ENCODE assay signal across 30 mouse cellular contexts in the genomic region with DNA sequence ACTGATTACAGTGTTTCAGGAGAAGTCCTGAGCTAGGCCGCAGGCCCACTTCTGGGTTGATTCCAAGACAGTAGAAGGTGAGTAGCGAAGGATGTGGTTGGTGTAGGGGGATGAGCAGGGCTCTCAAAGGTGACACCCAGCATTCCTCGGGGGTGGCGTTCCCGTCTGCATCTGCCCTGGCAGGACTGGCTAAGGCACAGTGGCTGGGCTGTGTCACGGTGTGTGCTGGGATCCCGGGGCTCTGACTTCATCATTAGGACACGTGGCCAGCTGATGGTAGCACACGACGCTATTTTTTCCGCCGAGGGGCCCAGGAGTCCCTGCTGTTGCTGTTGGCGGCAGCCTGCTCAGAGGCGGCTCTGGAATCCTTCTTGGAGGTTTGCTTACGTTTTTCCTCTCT. TPM values are rescaled to one million over a fixed set of nuclear protein-coding genes. Genes with fewer than 3 reads are reported as not detected.
DNase-seq lines count a peak whose midpoint lies in the region; ATAC-seq and TF ChIP-seq lines count a peak whose summit lies in the region.
"Had no signal": no experiment of that assay in that cellular context is flagged by ENCODE, and none has a peak within 500 bp of the region (broad histone marks: within the 10 kb centered on the region; RNA-seq: fewer than 3 reads in every experiment).

No protein-coding gene starts in this region.

- peaks cover 14% of the 10 kb centered on the region for H3K4me1 ChIP-seq in heart, embryonic 13.5 days
- H3K4me1 ChIP-seq in heart, embryonic 11.5 days (ENCODE audit: control insufficient read depth, insufficient read depth, low read length), result peaks cover 8% of the 10 kb centered on the region
- H3K4me1 ChIP-seq in lung, postnatal 0 days (ENCODE audit: insufficient read depth, low read depth, low read length), result no peaks in the 10 kb centered on the region; the same call in 1 of the 2 replicates
- peaks cover 8% of the 10 kb centered on the region for H3K4me1 ChIP-seq in brown adipose tissue, adult 24 weeks (ENCODE audit: control insufficient read depth, insufficient read depth, insufficient read length, low read length)
- peaks cover 17% of the 10 kb centered on the region for H3K4me1 ChIP-seq in midbrain, embryonic 13.5 days (replicated peaks)

- H3K4me3 ChIP-seq in gastrocnemius, adult 2 months, result no peak overlapping the region
- no peak overlapping the region for H3K4me3 ChIP-seq in heart, embryonic 13.5 days
- H3K4me3 ChIP-seq in heart, embryonic 11.5 days (ENCODE audit: low read depth, low read length), result no peak overlapping the region
- no peak overlapping the region for H3K4me3 ChIP-seq in lung, postnatal 0 days (ENCODE audit: low read depth, low read length)
- H3K4me3 ChIP-seq in brown adipose tissue, adult 24 weeks (ENCODE audit: insufficient read depth, low read depth, low read length), result no peak overlapping the region
- no peak overlapping the region for H3K4me3 ChIP-seq in midbrain, embryonic 13.5 days (replicated peaks)
- H3K4me3 ChIP-seq: embryonic facial prominence, embryonic 15.5 days; erythroblast, embryonic 14.5 days; forebrain, embryonic 10.5 days; hindbrain, embryonic 10.5 days; intestine, embryonic 15.5 days had no signal

- no peaks in the 10 kb centered on the region for H3K9me3 ChIP-seq in heart, embryonic 13.5 days
- H3K9me3 ChIP-seq in heart, embryonic 11.5 days (replicated peaks; ENCODE audit: control insufficient read depth, low read length), result no peaks in the 10 kb centered on the region
- H3K9me3 ChIP-seq in lung, postnatal 0 days (ENCODE audit: low read length), result no peaks in the 10 kb centered on the region
- H3K9me3 ChIP-seq in midbrain, embryonic 13.5 days, result no peaks in the 10 kb centered on the region
- H3K9me3 ChIP-seq: embryonic facial prominence, embryonic 15.5 days; forebrain, embryonic 10.5 days; G1E; hindbrain, embryonic 10.5 days; intestine, embryonic 15.5 days had no signal

- peak overlapping the region; percentile 74; the same call in 1 of the 2 replicates for H3K27ac ChIP-seq in gastrocnemius, adult 2 months
- H3K27ac ChIP-seq in heart, embryonic 13.5 days (replicated peaks), result peak overlapping the region; percentile 50; the same call in 1 of the 2 replicates
- H3K27ac ChIP-seq in heart, embryonic 11.5 days (ENCODE audit: low read depth, low read length), result no peak overlapping the region
- peak overlapping the region; percentile 43; the same call in 1 of the 2 replicates for H3K27ac ChIP-seq in lung, postnatal 0 days (ENCODE audit: low read length)
- H3K27ac ChIP-seq in brown adipose tissue, adult 24 weeks (replicated peaks; ENCODE audit: low read depth, low read length), result peak overlapping the region; percentile 59
- no peak overlapping the region for H3K27ac ChIP-seq in midbrain, embryonic 13.5 days
- H3K27ac ChIP-seq: embryonic facial prominence, embryonic 15.5 days; forebrain, embryonic 10.5 days; hindbrain, embryonic 10.5 days; hindbrain, embryonic 14.5 days; intestine, embryonic 15.5 days had no signal

- no peak overlapping the region; the same call in 1 of the 2 replicates for H3K9ac ChIP-seq in heart, embryonic 13.5 days
- no peak overlapping the region for H3K9ac ChIP-seq in heart, embryonic 11.5 days (ENCODE audit: low read depth, low read length)
- no peak overlapping the region for H3K9ac ChIP-seq in lung, postnatal 0 days (replicated peaks; ENCODE audit: low read depth)
- no peak overlapping the region for H3K9ac ChIP-seq in midbrain, embryonic 13.5 days (replicated peaks)
- H3K9ac ChIP-seq: embryonic facial prominence, embryonic 15.5 days; hindbrain, embryonic 14.5 days; intestine, embryonic 15.5 days had no signal

- TF ChIP-seq CTCF in gastrocnemius, adult 2 months (IDR thresholded peaks at IDR 0.05), result no peak
- TF ChIP-seq CTCF in lung, postnatal 0 days (IDR thresholded peaks at IDR 0.05), result no peak

- no peaks in the 10 kb centered on the region for H3K27me3 ChIP-seq in heart, embryonic 13.5 days (replicated peaks)
- no peaks in the 10 kb centered on the region for H3K27me3 ChIP-seq in heart, embryonic 11.5 days (ENCODE audit: control insufficient read depth, insufficient read depth, low read length)
- no peaks in the 10 kb centered on the region for H3K27me3 ChIP-seq in lung, postnatal 0 days (replicated peaks; ENCODE audit: insufficient read depth, low read length)
- H3K27me3 ChIP-seq in midbrain, embryonic 13.5 days, result no peaks in the 10 kb centered on the region
- H3K27me3 ChIP-seq: embryonic facial prominence, embryonic 15.5 days; intestine, embryonic 15.5 days had no signal

- 71% methylated on average over 15 of the region's 15 CpGs for WGBS in heart, embryonic 13.5 days
- WGBS in heart, embryonic 11.5 days (ENCODE audit: insufficient replicate concordance), result 81% methylated on average over 15 of the region's 15 CpGs
- WGBS in lung, postnatal 0 days, result 86% methylated on average over 15 of the region's 15 CpGs
- 90% methylated on average over 15 of the region's 15 CpGs for WGBS in midbrain, embryonic 13.5 days

- intact Hi-C loops in gastrocnemius, adult 2 months (cut with DNase I), result loop anchor here (10.0 kb wide), 1 partner anchor 183 kb away; no protein-coding TSS in a partner anchor

- DNase-seq in gastrocnemius, adult 2 months, result no peak
- DNase-seq in gastrocnemius, postnatal 25 days, result no peak
- DNase-seq in lung, postnatal 0 days (ENCODE audit: low spot score), result no peak
- DNase-seq in lung, postnatal 4 days, result no peak
- DNase-seq: adrenal gland, adult 8-10 months; adrenal gland, postnatal 36 days; cerebellum, adult 11 months; cerebellum, adult 8-10 months; cerebellum, postnatal 14 days; embryo, embryonic 11 days; gastrocnemius, postnatal 14 days; kidney, adult 18-20 months had no signal

- H3K4me2 ChIP-seq in heart, embryonic 13.5 days, result no peak overlapping the region
- no peak overlapping the region for H3K4me2 ChIP-seq in heart, embryonic 11.5 days
- no peak overlapping the region for H3K4me2 ChIP-seq in lung, postnatal 0 days (replicated peaks; ENCODE audit: low read depth, low read length)
- no peak overlapping the region for H3K4me2 ChIP-seq in midbrain, embryonic 13.5 days (replicated peaks)
- H3K4me2 ChIP-seq: embryonic facial prominence, embryonic 15.5 days; hindbrain, embryonic 14.5 days; intestine, embryonic 15.5 days had no signal

- peaks cover 47% of the 10 kb centered on the region for H3K36me3 ChIP-seq in heart, embryonic 13.5 days
- H3K36me3 ChIP-seq in heart, embryonic 11.5 days (ENCODE audit: control insufficient read depth, insufficient read depth, low read length), result peaks cover 21% of the 10 kb centered on the region
- H3K36me3 ChIP-seq in lung, postnatal 0 days (ENCODE audit: insufficient read depth, low read length), result peaks cover 16% of the 10 kb centered on the region
- peaks cover 42% of the 10 kb centered on the region for H3K36me3 ChIP-seq in midbrain, embryonic 13.5 days

- ATAC-seq in heart, embryonic 13.5 days (ENCODE audit: extremely low read depth, insufficient number of reproducible peaks, low FRiP score, low TSS enrichment), result no peak
- ATAC-seq in heart, embryonic 11.5 days (replicated peaks; ENCODE audit: insufficient number of reproducible peaks, low FRiP score, low TSS enrichment), result no peak
- ATAC-seq in lung, postnatal 0 days, result no peak
- ATAC-seq in midbrain, embryonic 13.5 days, result no peak
- ATAC-seq: forebrain, embryonic 16.5 days; intestine, embryonic 15.5 days had no signal

- TF ChIP-seq EP300 in lung, postnatal 0 days (IDR thresholded peaks at IDR 0.05), result no peak

RNA-seq across cellular contexts. Expression of a gene that starts 4.2 kb away (rescaled TPM):
- total RNA-seq in gastrocnemius, adult 2 months (2021), result 10 to 100 TPM; 12.7 to 16.1 TPM
- total RNA-seq in gastrocnemius, postnatal 25 days (2021), result 10 to 100 TPM in 1 of 2 experiments, 1 to 10 TPM in 1; 9.9 to 13.6 TPM
- polyA plus RNA-seq in heart, embryonic 13.5 days (2015; fragmentation: Nextera tagmentation; extraction: Ambion mirVana), result 43.8 and 46.2 TPM in 2 replicates
- 29.7 and 37.3 TPM in 2 replicates for polyA plus RNA-seq in heart, embryonic 11.5 days (2014; fragmentation: Nextera tagmentation; extraction: Ambion mirVana)
- polyA plus RNA-seq in lung, postnatal 0 days (2015; fragmentation: Nextera tagmentation; extraction: Ambion mirVana), result 44.8 and 48.1 TPM in 2 replicates
- 10.6 and 12.7 TPM in 2 replicates for polyA plus RNA-seq in brown adipose tissue, adult 24 weeks (2012; ENCODE audit: insufficient read depth, insufficient read length, missing spikeins)
- 32.1 and 36.4 TPM in 2 replicates for polyA plus RNA-seq in midbrain, embryonic 13.5 days (2015; fragmentation: Nextera tagmentation; extraction: Ambion mirVana)

RNA-seq across cellular contexts. Expression of a gene that starts 4.2 kb away (rescaled TPM):
- 10 to 100 TPM; 40.9 to 41.4 TPM for total RNA-seq in gastrocnemius, adult 2 months (2021)
- 10 to 100 TPM; 35.1 to 37.0 TPM for total RNA-seq in gastrocnemius, postnatal 25 days (2021)
- polyA plus RNA-seq in heart, embryonic 13.5 days (2015; fragmentation: Nextera tagmentation; extraction: Ambion mirVana), result 94.1 and 109 TPM in 2 replicates
- polyA plus RNA-seq in heart, embryonic 11.5 days (2014; fragmentation: Nextera tagmentation; extraction: Ambion mirVana), result 107 and 109 TPM in 2 replicates
- 73.7 and 80.7 TPM in 2 replicates for polyA plus RNA-seq in lung, postnatal 0 days (2015; fragmentation: Nextera tagmentation; extraction: Ambion mirVana)
- polyA plus RNA-seq in brown adipose tissue, adult 24 weeks (2012; ENCODE audit: insufficient read depth, insufficient read length, missing spikeins), result 59.3 and 60.2 TPM in 2 replicates
- 121 and 130 TPM in 2 replicates for polyA plus RNA-seq in midbrain, embryonic 13.5 days (2015; fragmentation: Nextera tagmentation; extraction: Ambion mirVana)

RNA-seq across cellular contexts. Expression of a gene that starts 17.1 kb away (rescaled TPM):
- total RNA-seq in gastrocnemius, adult 2 months (2021), result not detected
- total RNA-seq in gastrocnemius, postnatal 25 days (2021), result not detected
- 0.34 TPM in 1 of 2 replicates, not detected in the other for polyA plus RNA-seq in heart, embryonic 13.5 days (2015; fragmentation: Nextera tagmentation; extraction: Ambion mirVana)
- polyA plus RNA-seq in heart, embryonic 11.5 days (2014; fragmentation: Nextera tagmentation; extraction: Ambion mirVana), result not detected in 2 replicates
- polyA plus RNA-seq in lung, postnatal 0 days (2015; fragmentation: Nextera tagmentation; extraction: Ambion mirVana), result not detected in 2 replicates
- not detected in 2 replicates for polyA plus RNA-seq in brown adipose tissue, adult 24 weeks (2012; ENCODE audit: insufficient read depth, insufficient read length, missing spikeins)
- not detected in 2 replicates for polyA plus RNA-seq in midbrain, embryonic 13.5 days (2015; fragmentation: Nextera tagmentation; extraction: Ambion mirVana)
- total RNA-seq: adrenal gland, postnatal 36 days; common myeloid progenitor, adult 5-6 weeks; gastrocnemius, postnatal 14 days; granulocyte monocyte progenitor cell, adult 5-6 weeks had no signal
- polyA plus RNA-seq: C2C12; embryonic facial prominence, embryonic 11.5 days; embryonic facial prominence, embryonic 15.5 days; erythroblast, embryonic 14.5 days; forebrain, embryonic 10.5 days; forebrain, embryonic 16.5 days; frontal cortex, adult 2 months; G1E; heart, embryonic 16.5 days; hindbrain, embryonic 10.5 days; hindbrain, embryonic 14.5 days had no signal

RNA-seq across cellular contexts. Expression of a gene that starts 22.3 kb away (rescaled TPM):
- total RNA-seq in gastrocnemius, adult 2 months (2021), result 10 to 100 TPM; 13.0 to 16.0 TPM
- 10 to 100 TPM; 14.7 to 21.8 TPM for total RNA-seq in gastrocnemius, postnatal 25 days (2021)
- polyA plus RNA-seq in heart, embryonic 13.5 days (2015; fragmentation: Nextera tagmentation; extraction: Ambion mirVana), result 7.1 and 7.2 TPM in 2 replicates
- 7.4 TPM in 2 replicates for polyA plus RNA-seq in heart, embryonic 11.5 days (2014; fragmentation: Nextera tagmentation; extraction: Ambion mirVana)
- 5.9 and 8.7 TPM in 2 replicates for polyA plus RNA-seq in lung, postnatal 0 days (2015; fragmentation: Nextera tagmentation; extraction: Ambion mirVana)
- polyA plus RNA-seq in brown adipose tissue, adult 24 weeks (2012; ENCODE audit: insufficient read depth, insufficient read length, missing spikeins), result 22.7 and 24.0 TPM in 2 replicates
- polyA plus RNA-seq in midbrain, embryonic 13.5 days (2015; fragmentation: Nextera tagmentation; extraction: Ambion mirVana), result 7.3 and 9.4 TPM in 2 replicates

RNA-seq across cellular contexts. Expression of a gene that starts 25.5 kb away (rescaled TPM):
- under 1 TPM; 0.25 to 0.64 TPM for total RNA-seq in gastrocnemius, adult 2 months (2021)
- total RNA-seq in gastrocnemius, postnatal 25 days (2021), result under 1 TPM; 0.29 to 0.49 TPM
- polyA plus RNA-seq in heart, embryonic 13.5 days (2015; fragmentation: Nextera tagmentation; extraction: Ambion mirVana), result 0.99 and 1.0 TPM in 2 replicates
- polyA plus RNA-seq in heart, embryonic 11.5 days (2014; fragmentation: Nextera tagmentation; extraction: Ambion mirVana), result 0.86 and 1.5 TPM in 2 replicates
- 2.1 and 2.2 TPM in 2 replicates for polyA plus RNA-seq in lung, postnatal 0 days (2015; fragmentation: Nextera tagmentation; extraction: Ambion mirVana)
- 0.55 TPM in 1 of 2 replicates, not detected in the other for polyA plus RNA-seq in brown adipose tissue, adult 24 weeks (2012; ENCODE audit: insufficient read depth, insufficient read length, missing spikeins)
- 2.3 and 2.4 TPM in 2 replicates for polyA plus RNA-seq in midbrain, embryonic 13.5 days (2015; fragmentation: Nextera tagmentation; extraction: Ambion mirVana)

Comparison
In these comparisons a context has a peak if more than half of its experiments do, and no peak if none do; other contexts are left out.
1. H3K27ac ChIP-seq: peak in gastrocnemius, adult 2 months (single experiment), heart, embryonic 13.5 days (single experiment), lung, postnatal 0 days (single experiment) and brown adipose tissue, adult 24 weeks (single experiment); none in heart, embryonic 11.5 days (single experiment) and midbrain, embryonic 13.5 days (single experiment).